Mouse (Mus musculus) embryonic facial prominence, embryonic 10.5 days (tissue): ENCODE measurements at regions not wholly inside any gene's neighbourhood (a gene's known extent, or its start where the extent isn't known, plus 50 kb on each side); places are given as distances from the start of the nearest gene placed in this dataset.

Experiments
- DNase-seq: peaks from one replicate; pipeline ENCODE4 v3.0.0-alpha.2; 2017; ENCODE audit warnings: low spot score
- H3K27ac ChIP-seq: fragments of 300-500 bp; sonication (generic); replicated peaks from 2 replicates; pipeline ENCODE4 v1.5.1; 2016; ENCODE audit warnings: mild to moderate bottlenecking
- H3K27me3 ChIP-seq: fragments of 300-500 bp; sonication (generic); replicated peaks from 2 replicates; pipeline ENCODE4 v1.6.1; 2016; ENCODE audit warnings: low read depth, mild to moderate bottlenecking; ENCODE audit not compliant: poor library complexity, severe bottlenecking
- H3K36me3 ChIP-seq: fragments of 300-500 bp; sonication (generic); replicated peaks from 2 replicates; pipeline ENCODE4 v1.6.1; 2016; ENCODE audit warnings: mild to moderate bottlenecking, moderate library complexity
- H3K4me1 ChIP-seq: fragments of 300-500 bp; sonication (generic); 2 replicates; pipeline ENCODE4 v1.6.1; 2016
- H3K4me3 ChIP-seq: fragments of 300-500 bp; sonication (generic); 2 replicates; pipeline ENCODE4 v1.5.1; 2016; ENCODE audit warnings: mild to moderate bottlenecking, moderate library complexity
- H3K9me3 ChIP-seq: fragments of 300-500 bp; sonication (generic); 2 replicates; pipeline ENCODE4 v1.6.1; 2016; ENCODE audit warnings: mild to moderate bottlenecking
- WGBS: fragments of 180-500 bp; shearing (Covaris S2); methylation state at CpG from one replicate; pipeline ENCODE4 v1.1.7; 2016; 5-methylcytosine and 5-hydroxymethylcytosine counted together

DNA sequence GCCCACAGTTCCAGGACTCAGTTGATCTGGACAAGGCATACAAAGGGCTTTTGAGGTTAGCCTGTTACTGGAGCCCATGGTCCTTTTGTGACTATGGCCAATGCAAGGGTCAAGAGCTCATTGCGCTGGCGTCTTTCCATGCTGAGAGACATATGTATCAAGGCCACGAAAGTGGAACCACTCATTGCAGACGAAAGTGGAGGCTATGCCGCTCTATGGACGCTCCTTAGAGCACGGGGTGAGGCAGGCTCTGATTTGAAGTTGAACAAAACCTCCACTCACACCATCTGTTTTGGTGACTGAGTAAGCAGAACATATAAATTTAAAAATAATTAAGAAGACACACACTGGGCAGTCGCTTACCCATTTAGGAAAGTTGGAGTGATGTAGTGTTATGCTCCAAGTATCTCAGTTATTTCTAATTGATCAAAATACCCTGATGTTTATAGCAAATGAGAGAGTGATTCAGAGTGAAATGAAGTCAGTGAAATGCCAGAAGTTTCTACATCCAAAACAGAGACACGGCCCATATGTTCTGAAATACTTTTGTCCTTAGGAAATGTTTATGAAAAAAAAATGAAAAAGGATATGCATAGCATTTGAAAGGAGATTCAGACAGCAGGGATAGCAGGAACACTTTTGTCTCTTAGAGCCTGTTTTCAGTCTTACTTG is 321.8 kb downstream of the Fgf9 start:
- no peaks in the 10 kb centered on the region for H3K36me3 ChIP-seq
- H3K27me3 ChIP-seq: no peaks in the 10 kb centered on the region
- WGBS: 92% methylated on average over 9 of the region's 9 CpGs
- H3K4me3 ChIP-seq: no peak overlapping the region
- H3K27ac ChIP-seq: no peak overlapping the region
- DNase-seq: no peak
- H3K9me3 ChIP-seq: no peaks in the 10 kb centered on the region
- peaks cover 13% of the 10 kb centered on the region for H3K4me1 ChIP-seq

DNA sequence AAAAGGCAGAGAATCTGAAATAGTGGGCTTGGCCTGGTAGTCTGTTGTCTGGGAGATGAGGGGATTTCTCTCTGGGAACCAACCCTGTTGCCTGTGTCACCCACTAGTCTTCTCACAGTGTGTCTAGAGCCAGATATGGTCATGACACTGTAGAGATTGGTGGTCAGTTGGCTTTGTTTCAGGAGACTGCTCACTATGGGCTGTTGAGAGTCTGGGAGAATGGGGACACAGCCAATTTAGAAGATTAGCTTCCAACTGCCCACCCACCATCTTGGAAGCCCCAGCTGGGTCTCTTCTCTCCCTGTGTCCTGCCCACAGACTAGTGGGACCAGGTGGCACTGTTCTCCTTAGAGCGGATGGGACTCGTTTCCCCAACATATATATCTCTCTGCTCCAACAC is 320.4 kb downstream of the Fgf9 start:
- H3K4me3 ChIP-seq: no peak overlapping the region
- H3K27ac ChIP-seq: no peak overlapping the region
- 78% methylated on average over 2 of the region's 2 CpGs for WGBS
- no peaks in the 10 kb centered on the region for H3K36me3 ChIP-seq
- no peaks in the 10 kb centered on the region for H3K9me3 ChIP-seq
- DNase-seq: no peak
- H3K27me3 ChIP-seq: no peaks in the 10 kb centered on the region
- peaks cover 13% of the 10 kb centered on the region for H3K4me1 ChIP-seq

DNA sequence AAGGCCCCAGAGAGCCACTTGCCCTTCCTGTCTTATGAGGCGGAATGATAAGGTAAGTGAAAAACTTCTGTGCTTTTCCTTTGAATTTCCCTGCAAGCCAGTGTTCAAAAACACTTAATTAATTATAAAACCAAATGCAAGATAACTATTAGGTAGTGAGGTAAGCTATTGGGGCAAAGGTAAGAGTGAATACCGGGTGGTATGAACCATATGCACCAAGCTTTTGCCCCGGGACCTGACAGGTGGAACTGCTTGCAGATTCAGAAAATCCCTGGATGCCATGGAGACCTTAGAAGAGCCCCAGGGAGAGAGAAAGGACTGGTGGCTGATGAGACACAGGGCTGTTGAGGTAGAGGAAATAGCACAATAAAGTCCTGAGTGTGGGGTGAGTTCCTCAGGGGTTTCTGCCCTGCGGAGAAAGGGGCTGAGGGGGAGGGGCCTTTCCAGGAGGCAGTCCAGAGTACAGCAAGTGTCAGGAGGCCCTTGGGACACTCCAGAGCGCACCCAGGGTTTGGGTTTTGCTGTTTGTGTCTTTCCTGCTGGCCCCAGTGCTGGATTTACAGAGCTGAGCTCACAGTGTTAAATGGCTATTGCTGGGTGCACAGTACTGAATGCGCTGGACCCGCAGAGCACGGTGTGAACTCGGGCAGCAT is 317.1 kb downstream of the Fgf9 start:
- H3K36me3 ChIP-seq: no peaks in the 10 kb centered on the region
- no peaks in the 10 kb centered on the region for H3K27me3 ChIP-seq
- H3K4me3 ChIP-seq: no peak overlapping the region
- DNase-seq: no peak
- WGBS: 81% methylated on average over 9 of the region's 9 CpGs
- no peak overlapping the region for H3K27ac ChIP-seq
- H3K4me1 ChIP-seq: peaks cover 13% of the 10 kb centered on the region
- no peaks in the 10 kb centered on the region for H3K9me3 ChIP-seq

DNA sequence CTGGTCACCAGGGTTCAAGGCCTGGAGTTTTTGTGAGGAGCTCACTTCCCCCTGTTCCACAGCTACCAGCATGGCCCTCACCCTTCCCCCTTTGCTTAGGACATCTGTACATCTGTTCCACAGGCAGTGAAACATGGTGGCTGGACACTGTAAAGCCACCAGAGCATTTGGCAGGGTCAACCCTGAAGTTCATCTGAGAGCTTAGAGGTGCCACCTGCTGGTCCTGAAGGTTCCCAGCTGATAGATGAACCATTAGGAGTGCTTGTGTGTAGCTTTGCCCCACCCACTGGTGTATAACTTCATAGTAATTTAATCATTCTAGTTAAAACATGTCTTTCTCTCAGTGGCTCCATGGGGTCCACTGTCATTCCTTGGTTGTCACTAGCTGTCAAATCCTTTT is 304.7 kb downstream of the Fgf9 start:
- no peak for DNase-seq
- Histone ChIP-seq H3K27ac (no peak overlapping the region), H3K27me3 (no peaks in the 10 kb centered on the region), H3K9me3 (no peaks in the 10 kb centered on the region), H3K4me1 (no peaks in the 10 kb centered on the region), H3K4me3 (no peak overlapping the region), H3K36me3 (no peaks in the 10 kb centered on the region)

GRCm38 (mm10) chr14:58356824-58357223 is 286.5 kb downstream of the Fgf9 start:
- Histone ChIP-seq H3K4me3 (no peak overlapping the region), H3K27me3 (no peaks in the 10 kb centered on the region), H3K27ac (no peak overlapping the region), H3K4me1 (peaks cover 26% of the 10 kb centered on the region), H3K36me3 (no peaks in the 10 kb centered on the region), H3K9me3 (no peaks in the 10 kb centered on the region)
- WGBS: 82% methylated on average over 2 of the region's 2 CpGs
- no peak for DNase-seq

GRCm38 (mm10) chr14:58352986-58353385 is 282.6 kb downstream of the Fgf9 start:
- no peak for DNase-seq
- Histone ChIP-seq H3K9me3 (no peaks in the 10 kb centered on the region), H3K27ac (no peak overlapping the region), H3K36me3 (no peaks in the 10 kb centered on the region), H3K27me3 (no peaks in the 10 kb centered on the region), H3K4me3 (no peak overlapping the region), H3K4me1 (peaks cover 7% of the 10 kb centered on the region; the same call in 1 of the 2 replicates)

- no peak overlapping the region for H3K4me3 ChIP-seq
- H3K27ac ChIP-seq: no peak overlapping the region
- H3K4me1 ChIP-seq: peaks cover 3% of the 10 kb centered on the region; the same call in 1 of the 2 replicates
- 88% methylated on average over 14 of the region's 14 CpGs for WGBS
- no peak for DNase-seq
- H3K27me3 ChIP-seq: no peaks in the 10 kb centered on the region
- no peaks in the 10 kb centered on the region for H3K36me3 ChIP-seq
- 0 out of 2 replicates have a peak, but pooled peaks cover 4% of the 10 kb centered on the region for H3K9me3 ChIP-seq
Measured at GRCm38 (mm10) chr14:58336148-58336547, 265.8 kb downstream of the Fgf9 start.

GRCm38 (mm10) chr14:58323164-58323563 is 252.8 kb downstream of the Fgf9 start:
- Histone ChIP-seq H3K4me3 (no peak overlapping the region), H3K36me3 (no peaks in the 10 kb centered on the region), H3K4me1 (no peaks in the 10 kb centered on the region), H3K27ac (no peak overlapping the region), H3K27me3 (no peaks in the 10 kb centered on the region), H3K9me3 (no peaks in the 10 kb centered on the region)
- DNase-seq: no peak
- WGBS: 91% methylated on average over 6 of the region's 6 CpGs

GRCm38 (mm10) chr14:58322461-58322860 is 252.1 kb downstream of the Fgf9 start:
- no peak for DNase-seq
- no peaks in the 10 kb centered on the region for H3K36me3 ChIP-seq
- H3K4me3 ChIP-seq: no peak overlapping the region
- no peaks in the 10 kb centered on the region for H3K9me3 ChIP-seq
- H3K27me3 ChIP-seq: no peaks in the 10 kb centered on the region
- no peak overlapping the region; the same call in 1 of the 2 replicates for H3K27ac ChIP-seq
- peaks cover 4% of the 10 kb centered on the region; the same call in 1 of the 2 replicates for H3K4me1 ChIP-seq
- 82% methylated on average over 4 of the region's 4 CpGs for WGBS

DNA sequence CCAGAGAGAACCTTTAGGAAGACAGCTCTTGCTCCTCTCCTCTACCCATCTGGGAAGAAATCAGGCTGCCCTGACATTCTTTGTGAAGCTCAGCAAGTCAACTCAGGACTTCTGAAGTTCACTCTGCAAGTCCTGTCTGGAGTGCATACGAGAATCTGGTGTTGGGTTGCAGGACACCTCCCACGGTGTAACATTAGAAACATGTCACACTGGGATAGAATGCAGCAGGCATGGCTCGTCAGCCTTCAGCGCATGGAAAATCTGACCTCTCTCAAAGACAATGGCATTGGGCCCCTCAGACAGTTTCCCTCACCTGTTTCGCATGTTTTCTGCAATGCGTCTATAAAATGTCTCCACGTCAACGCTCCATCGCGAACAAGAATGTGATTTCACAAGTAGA is 251.5 kb downstream of the Fgf9 start:
- DNase-seq: no peak
- H3K4me3 ChIP-seq: no peak overlapping the region
- H3K4me1 ChIP-seq: peaks cover 7% of the 10 kb centered on the region; the same call in 1 of the 2 replicates
- H3K27ac ChIP-seq: no peak overlapping the region
- no peaks in the 10 kb centered on the region for H3K36me3 ChIP-seq
- no peaks in the 10 kb centered on the region for H3K9me3 ChIP-seq
- 86% methylated on average over 10 of the region's 10 CpGs for WGBS
- no peaks in the 10 kb centered on the region for H3K27me3 ChIP-seq

DNA sequence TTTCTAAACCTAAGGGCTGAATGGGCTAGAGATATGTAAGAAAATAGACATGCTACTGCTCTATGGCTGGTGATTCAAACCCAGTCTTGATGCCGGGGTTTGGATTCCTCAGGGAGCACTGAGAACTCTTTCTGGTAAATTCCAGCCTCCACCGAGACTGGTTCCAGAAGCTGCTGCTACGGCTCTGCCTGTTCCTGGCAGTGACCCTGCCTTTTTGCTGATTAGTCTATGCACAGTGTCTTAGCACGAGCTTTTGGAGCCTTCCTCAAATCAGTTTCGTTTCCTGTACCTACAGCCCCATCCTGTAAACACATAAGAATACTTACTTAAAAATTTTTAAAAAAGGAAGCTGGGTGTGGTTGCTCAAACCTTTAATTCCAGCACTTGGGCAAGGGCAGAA is 250.9 kb downstream of the Fgf9 start:
- Histone ChIP-seq H3K4me3 (no peak overlapping the region), H3K27ac (no peak overlapping the region), H3K27me3 (no peaks in the 10 kb centered on the region), H3K9me3 (no peaks in the 10 kb centered on the region), H3K4me1 (peaks cover 7% of the 10 kb centered on the region; the same call in 1 of the 2 replicates), H3K36me3 (no peaks in the 10 kb centered on the region)
- 86% methylated on average over 5 of the region's 5 CpGs for WGBS
- no peak for DNase-seq

DNA sequence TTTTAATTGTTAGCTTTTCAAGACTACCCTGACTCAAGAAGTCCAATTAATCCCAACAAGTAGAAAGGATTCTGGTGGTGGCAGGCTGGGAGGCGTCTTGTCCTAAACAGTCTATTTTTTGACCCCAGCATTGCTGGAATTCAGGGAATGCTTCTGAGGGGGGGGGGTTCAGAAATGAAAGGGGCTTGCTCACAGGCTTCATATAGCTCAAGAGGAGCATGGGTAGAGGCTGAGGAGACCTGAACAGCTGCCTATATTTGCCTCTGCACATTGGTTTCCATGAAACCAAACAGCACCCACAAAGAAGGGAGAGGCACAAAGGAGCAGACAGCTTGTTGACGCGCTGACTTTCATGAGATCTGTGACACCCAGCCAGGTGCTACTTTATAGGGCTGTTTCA is 247.3 kb downstream of the Fgf9 start:
- no peaks in the 10 kb centered on the region for H3K9me3 ChIP-seq
- H3K4me1 ChIP-seq: peaks cover 7% of the 10 kb centered on the region; the same call in 1 of the 2 replicates
- no peaks in the 10 kb centered on the region for H3K27me3 ChIP-seq
- no peak for DNase-seq
- no peaks in the 10 kb centered on the region for H3K36me3 ChIP-seq
- H3K27ac ChIP-seq: no peak overlapping the region
- no peak overlapping the region for H3K4me3 ChIP-seq
- WGBS: 78% methylated on average over 3 of the region's 3 CpGs

DNA sequence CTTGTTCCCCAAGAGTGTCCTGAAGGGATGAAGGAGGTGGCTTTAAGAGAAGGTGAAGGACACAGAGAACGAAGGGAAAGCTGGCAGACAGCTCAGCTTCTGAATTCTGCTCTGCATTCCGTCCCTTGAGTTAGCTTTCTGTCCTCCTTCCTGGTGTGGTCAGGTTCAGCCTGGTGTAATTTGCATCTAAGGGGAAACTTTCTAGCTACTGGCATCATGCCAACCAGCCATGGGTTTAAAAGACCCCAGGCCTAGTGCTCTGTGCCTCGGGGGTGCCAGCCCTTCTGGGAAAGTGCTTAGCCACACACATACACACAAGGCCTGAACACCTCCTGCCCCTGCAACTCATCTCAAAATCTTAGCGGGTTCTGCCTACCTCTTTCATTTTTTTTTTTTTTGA is 246.9 kb downstream of the Fgf9 start:
- no peaks in the 10 kb centered on the region for H3K36me3 ChIP-seq
- H3K27me3 ChIP-seq: no peaks in the 10 kb centered on the region
- H3K27ac ChIP-seq: no peak overlapping the region
- H3K9me3 ChIP-seq: no peaks in the 10 kb centered on the region
- DNase-seq: no peak
- peaks cover 7% of the 10 kb centered on the region; the same call in 1 of the 2 replicates for H3K4me1 ChIP-seq
- no peak overlapping the region for H3K4me3 ChIP-seq
- WGBS: 71% methylated on average over 4 of the region's 4 CpGs
